Mouse (Mus musculus): ENCODE data around the gene Fads3.
A peak's percentile ranks its signal among the peaks of the same experiment; 100 is the strongest.

Fads3 gene

GRCm38 (mm10) chr19:10041388-10042148 is at the start of gene Fads3:
Fads3 (plus strand) TSS chr19:10041569.
- peak; percentile 68 for DNase-seq (ENCODE audit: low read depth, low spot score)

- no peak for DNase-seq (ENCODE audit: low read depth, low spot score)
Observed at GRCm38 (mm10) chr19:9992011-9992958, 49.1 kb upstream of the Fads3 start.

- peak; percentile 72 for DNase-seq (ENCODE audit: low read depth, low spot score)
Observed at GRCm38 (mm10) chr19:9993036-9993656, 48.2 kb upstream of the Fads3 start.

- no peak for DNase-seq (ENCODE audit: low read depth, low spot score)
Observed at GRCm38 (mm10) chr19:9997204-9998062, 43.9 kb upstream of the Fads3 start.

GRCm38 (mm10) chr19:9998063-9998416 is 43.3 kb upstream of the Fads3 start:
- DNase-seq (ENCODE audit: low read depth, low spot score), result no peak

GRCm38 (mm10) chr19:9998736-9999486 is 42.5 kb upstream of the Fads3 start:
- DNase-seq (ENCODE audit: low read depth, low spot score), result no peak

GRCm38 (mm10) chr19:10000330-10000729 is 41.0 kb upstream of the Fads3 start:
- peak; percentile 84 for DNase-seq (ENCODE audit: low read depth, low spot score)

GRCm38 (mm10) chr19:10001206-10001969 is 40.0 kb upstream of the Fads3 start, which contains the start of the genes Best1 and Rab3il1:
Best1 (minus strand) TSS chr19:10001633.
Rab3il1 (plus strand) TSS chr19:10001669.
- no peak for DNase-seq (ENCODE audit: low read depth, low spot score)

- no peak for DNase-seq (ENCODE audit: low read depth, low spot score)
Observed at GRCm38 (mm10) chr19:10003696-10004095, 37.7 kb upstream of the Fads3 start.

- no peak for DNase-seq (ENCODE audit: low read depth, low spot score)
Observed at GRCm38 (mm10) chr19:10011408-10011807, 30.0 kb upstream of the Fads3 start.

GRCm38 (mm10) chr19:10012827-10013278 is 28.5 kb upstream of the Fads3 start:
- peak; percentile 97 for DNase-seq (ENCODE audit: low read depth, low spot score)

GRCm38 (mm10) chr19:10013348-10013747 is 28.0 kb upstream of the Fads3 start:
- DNase-seq (ENCODE audit: low read depth, low spot score), result peak; percentile 92

GRCm38 (mm10) chr19:10013913-10014312 is 27.5 kb upstream of the Fads3 start:
- DNase-seq (ENCODE audit: low read depth, low spot score), result peak; percentile 95

GRCm38 (mm10) chr19:10014824-10015223 is 26.5 kb upstream of the Fads3 start:
- DNase-seq (ENCODE audit: low read depth, low spot score), result no peak

- no peak for DNase-seq (ENCODE audit: low read depth, low spot score)
Observed at GRCm38 (mm10) chr19:10015442-10015841, 25.9 kb upstream of the Fads3 start.

GRCm38 (mm10) chr19:10016151-10016550 is 25.2 kb upstream of the Fads3 start:
- no peak for DNase-seq (ENCODE audit: low read depth, low spot score)

- peak; percentile 71 for DNase-seq (ENCODE audit: low read depth, low spot score)
Observed at GRCm38 (mm10) chr19:10017637-10018526, 23.5 kb upstream of the Fads3 start.

- DNase-seq (ENCODE audit: low read depth, low spot score), result peak; percentile 16
Observed at GRCm38 (mm10) chr19:10018527-10018818, 22.9 kb upstream of the Fads3 start.

All from 3T3-L1 (cell line).